ENCODE assay signal across 17 mouse cellular contexts in genomic region chr10:8427671-8428364, GRCm38 (mm10).
DNase-seq lines count a peak whose midpoint lies in the region; ATAC-seq and TF ChIP-seq lines count a peak whose summit lies in the region.
"Had no signal": no experiment of that assay in that cellular context is flagged by ENCODE, and none has a peak within 500 bp of the region (broad histone marks: within the 10 kb centered on the region; RNA-seq: fewer than 3 reads in every experiment).

No protein-coding gene starts in this region.

- intact Hi-C loops in heart, postnatal 10 days (cut with DNase I): no loop called here

- DNase-seq in lung, postnatal 0 days (ENCODE audit: low spot score): no peak
- DNase-seq in lung, postnatal 25 days (ENCODE audit: low spot score): no peak
- DNase-seq in cerebellum, adult 18-20 months: peak; percentile 55 to 58
- DNase-seq in cerebellum, postnatal 25 days: peak; percentile 46 to 55
- DNase-seq in heart, postnatal 10 days: peak; percentile 15 to 23
- no peak for DNase-seq in embryo, embryonic 9.5 days (ENCODE audit: extremely low spot score)
- no peak for DNase-seq in kidney, postnatal 36 days
- DNase-seq: adrenal gland, postnatal 10 days; gastrocnemius, adult 2 months; kidney, adult 8-10 months; liver, postnatal 0 days; right cerebral cortex, postnatal 4 days; thymus, adult 18-20 months had no signal

- no peak for TF ChIP-seq EP300 in lung, postnatal 0 days (IDR thresholded peaks at IDR 0.05)

- H3K27me3 ChIP-seq in lung, postnatal 0 days (replicated peaks; ENCODE audit: insufficient read depth, low read length): no peaks in the 10 kb centered on the region
- H3K27me3 ChIP-seq: forebrain, embryonic 13.5 days; midbrain, embryonic 13.5 days had no signal

- H3K4me2 ChIP-seq in lung, postnatal 0 days (replicated peaks; ENCODE audit: low read depth, low read length): peak overlapping the region; percentile 8; the same call in 1 of the 2 replicates
- H3K4me2 ChIP-seq: forebrain, embryonic 13.5 days; midbrain, embryonic 13.5 days had no signal

- no peak overlapping the region for H3K4me3 ChIP-seq in lung, postnatal 0 days (ENCODE audit: low read depth, low read length)
- H3K4me3 ChIP-seq: forebrain, embryonic 13.5 days; gastrocnemius, adult 2 months; midbrain, embryonic 13.5 days had no signal

- no peaks in the 10 kb centered on the region for H3K36me3 ChIP-seq in lung, postnatal 0 days (ENCODE audit: insufficient read depth, low read length)
- H3K36me3 ChIP-seq: midbrain, embryonic 13.5 days had no signal

- TF ChIP-seq CTCF in lung, postnatal 0 days (IDR thresholded peaks at IDR 0.05): no peak

- no peaks in the 10 kb centered on the region for H3K9me3 ChIP-seq in lung, postnatal 0 days (ENCODE audit: low read length)
- H3K9me3 ChIP-seq: forebrain, embryonic 13.5 days; midbrain, embryonic 13.5 days had no signal

- no peak for ATAC-seq in lung, postnatal 0 days
- ATAC-seq: CD4-positive, CD25-positive, alpha-beta regulatory T cell, adult 4 months; forebrain, embryonic 13.5 days; liver, postnatal 0 days; midbrain, embryonic 13.5 days had no signal

- WGBS in lung, postnatal 0 days: 64% methylated on average over 12 of the region's 12 CpGs

- H3K9ac ChIP-seq in lung, postnatal 0 days (replicated peaks; ENCODE audit: low read depth): no peak overlapping the region
- H3K9ac ChIP-seq: forebrain, embryonic 13.5 days; liver, postnatal 0 days; midbrain, embryonic 13.5 days had no signal

- no peak overlapping the region for H3K27ac ChIP-seq in lung, postnatal 0 days (ENCODE audit: low read length)
- H3K27ac ChIP-seq: forebrain, embryonic 13.5 days; gastrocnemius, adult 2 months; macrophage; midbrain, embryonic 13.5 days had no signal

- H3K4me1 ChIP-seq in lung, postnatal 0 days (ENCODE audit: insufficient read depth, low read depth, low read length): peaks cover 3% of the 10 kb centered on the region; the same call in 1 of the 2 replicates

Comparison
In these comparisons a context has a peak if more than half of its experiments do, and no peak if none do; other contexts are left out.
1. DNase-seq: peak in cerebellum, adult 18-20 months (2 of 2), cerebellum, postnatal 25 days (2 of 2) and heart, postnatal 10 days (2 of 2); none in lung, postnatal 0 days (single experiment), lung, postnatal 25 days (single experiment), embryo, embryonic 9.5 days (single experiment) and kidney, postnatal 36 days (0 of 2).